Mouse (Mus musculus): Measurements from ENCODE around the gene Cadm2. TPM values are rescaled to one million over a fixed set of nuclear protein-coding genes. Genes with fewer than 3 reads are reported as not detected.

The Cadm2 gene
- polyA plus RNA-seq, 1 experiment, result not detected

DNA sequence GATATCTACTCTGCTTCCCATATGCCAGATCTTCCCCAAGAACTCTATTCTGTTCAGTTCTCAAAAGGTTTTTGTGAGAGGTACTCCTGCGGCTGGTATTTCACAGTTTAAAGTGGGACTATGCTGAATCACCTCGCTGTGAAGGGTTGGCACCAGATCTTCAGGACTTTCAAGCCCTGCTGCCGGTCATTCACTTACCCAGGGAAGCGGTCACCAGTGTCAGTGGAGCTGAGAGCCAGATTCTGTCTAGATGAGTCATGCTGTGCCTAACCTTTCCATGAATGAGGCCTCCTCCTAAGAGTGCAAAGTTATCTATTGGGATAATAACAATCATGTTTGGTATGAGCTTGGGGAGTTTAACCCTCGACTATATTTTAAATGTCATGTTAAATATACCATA lies 272.7 kb downstream of the Cadm2 start:
- no peaks in the 10 kb centered on the region for H3K9me3 ChIP-seq
- no peaks in the 10 kb centered on the region for H3K4me1 ChIP-seq
- TF ChIP-seq GATA1 (IDR thresholded peaks at IDR 0.05; ENCODE audit: borderline replicate concordance, low read length) (no peak), FLI1 (IDR thresholded peaks at IDR 0.05; ENCODE audit: low read length) (no peak)
- H3K36me3 ChIP-seq (replicated peaks; ENCODE audit: low read length), result no peaks in the 10 kb centered on the region
- H3K4me3 ChIP-seq (replicated peaks), result no peak overlapping the region
- no peaks in the 10 kb centered on the region for H3K27me3 ChIP-seq (replicated peaks)

DNA sequence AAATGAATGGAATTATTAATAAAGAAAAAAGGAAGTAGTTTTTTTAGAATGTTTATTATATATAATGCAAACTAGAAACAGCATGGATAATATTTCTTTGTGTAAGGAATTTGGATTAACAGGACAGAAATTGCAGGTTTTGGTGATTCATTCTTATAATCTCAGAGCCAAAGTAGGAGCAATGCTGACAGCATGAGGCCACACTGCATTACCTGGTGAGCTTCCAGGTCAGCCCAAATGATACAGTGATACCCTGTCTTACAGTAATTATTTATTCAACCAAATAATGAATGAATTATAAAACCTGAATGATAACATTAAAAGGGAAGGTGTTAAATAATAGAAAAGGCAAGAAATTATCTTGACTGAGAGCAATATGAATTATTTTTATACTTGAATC lies 273.1 kb downstream of the Cadm2 start:
- no peaks in the 10 kb centered on the region for H3K9me3 ChIP-seq
- H3K4me1 ChIP-seq, result no peaks in the 10 kb centered on the region
- H3K36me3 ChIP-seq (replicated peaks; ENCODE audit: low read length), result no peaks in the 10 kb centered on the region
- H3K27me3 ChIP-seq (replicated peaks), result no peaks in the 10 kb centered on the region
- no peak for TF ChIP-seq FLI1 (IDR thresholded peaks at IDR 0.05; ENCODE audit: low read length)
- no peak for TF ChIP-seq GATA1 (IDR thresholded peaks at IDR 0.05; ENCODE audit: borderline replicate concordance, low read length)
- no peak overlapping the region for H3K4me3 ChIP-seq (replicated peaks)

DNA sequence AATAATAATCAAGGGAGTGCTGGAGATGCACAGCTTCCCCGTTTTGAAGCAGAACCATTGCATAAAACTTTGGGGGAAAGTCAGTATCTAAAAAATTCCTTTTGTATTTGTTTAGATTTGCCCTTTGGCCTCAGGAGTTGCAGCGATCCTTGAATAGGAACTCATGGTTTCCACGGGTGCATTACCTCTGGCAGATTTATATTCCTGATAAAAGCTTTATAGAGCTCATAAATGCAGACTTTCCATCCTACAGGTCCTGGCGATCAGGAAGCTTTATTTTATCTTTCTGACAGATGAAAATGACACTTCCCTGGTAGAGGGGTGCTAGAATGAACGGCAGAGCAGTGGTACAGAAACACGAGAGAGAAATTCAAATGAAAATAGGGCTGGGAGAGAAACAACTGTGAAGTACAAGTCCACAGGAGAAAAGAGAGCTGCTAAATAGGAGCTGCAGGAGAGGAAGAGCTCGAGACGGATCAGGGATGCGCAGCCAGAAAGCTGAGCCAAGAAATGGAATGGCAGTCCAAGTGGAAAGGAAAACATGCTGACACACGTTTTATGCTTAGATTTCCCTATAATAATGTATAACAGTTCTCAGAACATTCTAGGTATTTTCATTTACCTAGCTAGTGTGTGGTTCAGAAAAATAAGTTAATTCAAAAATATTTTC lies 274.0 kb downstream of the Cadm2 start:
- no peaks in the 10 kb centered on the region for H3K27me3 ChIP-seq (replicated peaks)
- H3K4me1 ChIP-seq, result no peaks in the 10 kb centered on the region
- no peak overlapping the region for H3K4me3 ChIP-seq (replicated peaks)
- H3K9me3 ChIP-seq, result no peaks in the 10 kb centered on the region
- no peak for TF ChIP-seq GATA1 (IDR thresholded peaks at IDR 0.05; ENCODE audit: borderline replicate concordance, low read length)
- TF ChIP-seq FLI1 (IDR thresholded peaks at IDR 0.05; ENCODE audit: low read length), result no peak
- no peaks in the 10 kb centered on the region for H3K36me3 ChIP-seq (replicated peaks; ENCODE audit: low read length)

DNA sequence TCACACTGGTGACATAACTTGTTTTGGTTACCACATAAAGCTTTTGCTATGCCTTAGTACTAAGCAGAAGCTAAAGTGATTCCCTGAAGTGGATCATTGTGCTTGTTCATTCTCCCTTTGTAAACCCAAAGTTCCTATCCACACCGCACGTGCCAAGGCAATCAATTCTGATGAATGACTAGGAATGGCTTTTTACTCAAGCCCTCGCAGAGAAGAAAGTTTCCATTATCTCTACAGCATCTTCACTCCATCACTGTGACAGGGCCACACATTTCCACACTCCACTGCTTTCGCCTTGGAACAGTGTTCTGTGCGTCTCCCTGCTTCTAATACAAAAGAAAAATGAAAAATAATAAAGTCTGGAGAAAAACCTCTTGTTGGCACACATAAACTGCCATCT lies 276.5 kb downstream of the Cadm2 start:
- TF ChIP-seq GATA1 (IDR thresholded peaks at IDR 0.05; ENCODE audit: borderline replicate concordance, low read length) (no peak), FLI1 (IDR thresholded peaks at IDR 0.05; ENCODE audit: low read length) (no peak)
- Histone ChIP-seq H3K27me3 (replicated peaks) (no peaks in the 10 kb centered on the region), H3K36me3 (replicated peaks; ENCODE audit: low read length) (no peaks in the 10 kb centered on the region), H3K9me3 (no peaks in the 10 kb centered on the region), H3K4me1 (no peaks in the 10 kb centered on the region), H3K4me3 (replicated peaks) (no peak overlapping the region)

DNA sequence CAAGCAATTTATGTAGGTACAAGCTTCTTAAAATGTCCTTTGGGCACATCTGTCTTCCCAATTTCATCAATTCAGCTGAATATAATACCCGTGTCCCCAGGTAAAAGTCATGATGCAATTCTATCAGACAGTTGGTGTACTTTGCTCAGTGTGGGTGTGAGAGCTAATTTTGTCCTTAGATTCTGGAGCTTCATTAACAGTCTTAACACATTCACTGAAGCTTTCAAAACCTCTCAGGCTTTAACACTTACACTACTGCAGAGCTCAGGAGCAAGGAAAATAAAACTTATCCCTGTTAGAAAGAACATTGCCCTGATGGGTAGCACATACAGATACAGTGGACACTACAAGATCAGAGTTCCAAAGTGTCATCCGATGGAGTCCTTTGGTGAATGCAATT lies 309.7 kb downstream of the Cadm2 start:
- Histone ChIP-seq H3K4me3 (replicated peaks) (no peak overlapping the region), H3K27me3 (replicated peaks) (no peaks in the 10 kb centered on the region), H3K4me1 (no peaks in the 10 kb centered on the region), H3K36me3 (replicated peaks; ENCODE audit: low read length) (no peaks in the 10 kb centered on the region), H3K9me3 (no peaks in the 10 kb centered on the region)
- TF ChIP-seq FLI1 (IDR thresholded peaks at IDR 0.05; ENCODE audit: low read length) (no peak), GATA1 (IDR thresholded peaks at IDR 0.05; ENCODE audit: borderline replicate concordance, low read length) (no peak)

DNA sequence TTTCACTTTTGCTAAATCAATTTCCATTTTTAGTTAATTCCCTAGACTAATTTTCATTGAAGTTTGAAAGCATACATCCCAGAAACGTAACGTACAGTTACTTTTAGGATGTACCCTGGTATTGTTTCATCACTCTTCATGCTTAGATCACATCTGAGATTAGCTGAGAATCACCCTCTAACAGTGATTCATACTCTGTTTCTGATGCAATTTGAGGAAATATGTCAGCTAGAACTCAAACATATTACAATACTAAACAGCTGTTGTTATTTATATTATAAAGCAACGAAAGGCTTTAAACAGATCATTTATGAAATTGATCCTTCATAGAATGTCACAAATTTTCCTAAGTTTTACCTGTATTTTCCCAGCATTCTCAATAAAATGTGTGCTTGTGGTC lies 336.0 kb downstream of the Cadm2 start:
- H3K4me3 ChIP-seq (replicated peaks), result no peak overlapping the region
- H3K27me3 ChIP-seq (replicated peaks), result no peaks in the 10 kb centered on the region
- no peaks in the 10 kb centered on the region for H3K36me3 ChIP-seq (replicated peaks; ENCODE audit: low read length)
- no peaks in the 10 kb centered on the region for H3K9me3 ChIP-seq
- no peaks in the 10 kb centered on the region for H3K4me1 ChIP-seq
- TF ChIP-seq FLI1 (IDR thresholded peaks at IDR 0.05; ENCODE audit: low read length), result no peak
- TF ChIP-seq GATA1 (IDR thresholded peaks at IDR 0.05; ENCODE audit: borderline replicate concordance, low read length), result no peak

DNA sequence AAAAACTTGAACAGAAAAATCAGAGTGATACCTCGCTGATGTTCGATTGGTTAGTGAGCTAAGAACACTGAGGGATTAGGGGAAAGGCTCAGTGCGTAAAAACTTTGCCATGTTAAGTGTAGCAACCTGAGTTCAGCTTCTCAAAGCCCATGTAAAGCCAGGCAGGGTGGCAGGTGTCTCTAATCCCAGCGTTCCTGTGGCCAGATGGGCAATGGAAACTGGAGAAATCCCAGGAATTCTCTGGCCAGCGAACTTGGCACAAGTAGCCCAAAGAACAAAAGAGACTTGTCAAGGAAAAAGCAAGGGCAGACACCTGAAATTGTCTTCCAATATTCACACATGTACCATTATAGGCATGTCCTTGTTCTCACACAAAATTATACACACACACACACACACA lies 377.1 kb downstream of the Cadm2 start:
- H3K27me3 ChIP-seq (replicated peaks), result no peaks in the 10 kb centered on the region
- no peaks in the 10 kb centered on the region for H3K9me3 ChIP-seq
- no peaks in the 10 kb centered on the region for H3K4me1 ChIP-seq
- no peak for TF ChIP-seq FLI1 (IDR thresholded peaks at IDR 0.05; ENCODE audit: low read length)
- no peaks in the 10 kb centered on the region for H3K36me3 ChIP-seq (replicated peaks; ENCODE audit: low read length)
- no peak overlapping the region for H3K4me3 ChIP-seq (replicated peaks)

DNA sequence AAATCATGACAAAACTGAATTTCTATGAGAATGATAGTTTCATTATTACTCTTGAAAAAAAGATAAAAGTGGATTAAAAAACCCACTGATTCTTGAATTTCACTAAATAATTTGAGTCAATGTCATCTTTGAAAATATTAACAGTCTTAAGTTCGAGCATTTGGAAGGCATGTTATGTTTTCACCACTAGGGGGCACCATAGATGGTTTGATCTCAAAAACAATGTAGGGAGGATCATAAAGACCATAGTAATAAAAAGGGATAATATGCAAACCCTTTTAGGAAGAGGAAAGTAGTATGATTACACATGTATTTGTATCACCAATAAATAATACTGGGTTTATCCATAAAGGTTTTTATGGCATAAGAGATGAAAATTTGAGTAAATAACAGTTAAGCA lies 385.8 kb downstream of the Cadm2 start:
- no peaks in the 10 kb centered on the region for H3K9me3 ChIP-seq
- TF ChIP-seq FLI1 (IDR thresholded peaks at IDR 0.05; ENCODE audit: low read length), result no peak
- no peak for TF ChIP-seq GATA1 (IDR thresholded peaks at IDR 0.05; ENCODE audit: borderline replicate concordance, low read length)
- no peak overlapping the region for H3K4me3 ChIP-seq (replicated peaks)
- H3K27me3 ChIP-seq (replicated peaks), result no peaks in the 10 kb centered on the region
- H3K4me1 ChIP-seq, result no peaks in the 10 kb centered on the region
- no peaks in the 10 kb centered on the region for H3K36me3 ChIP-seq (replicated peaks; ENCODE audit: low read length)

DNA sequence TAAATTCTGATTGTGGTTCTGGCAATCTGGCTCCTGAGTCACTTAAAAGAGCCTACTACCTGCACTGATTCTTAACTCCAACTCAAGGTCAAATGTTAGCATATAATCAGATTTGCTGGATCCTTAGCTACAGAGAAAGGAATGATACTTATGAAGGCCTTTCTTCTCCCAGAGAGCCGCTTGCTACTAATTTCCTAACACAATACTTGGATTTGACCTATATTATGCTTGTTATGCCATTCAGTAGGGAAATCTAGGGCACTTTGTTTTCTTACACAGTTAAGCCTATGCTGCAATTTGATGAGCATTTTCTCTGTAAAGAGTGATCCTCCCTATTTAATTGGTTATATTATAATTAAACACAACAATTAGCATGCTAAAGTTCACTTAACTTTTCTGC lies 394.0 kb downstream of the Cadm2 start:
- Histone ChIP-seq H3K9me3 (no peaks in the 10 kb centered on the region), H3K4me3 (replicated peaks) (no peak overlapping the region), H3K27me3 (replicated peaks) (no peaks in the 10 kb centered on the region), H3K4me1 (no peaks in the 10 kb centered on the region), H3K36me3 (replicated peaks; ENCODE audit: low read length) (no peaks in the 10 kb centered on the region)
- TF ChIP-seq GATA1 (IDR thresholded peaks at IDR 0.05; ENCODE audit: borderline replicate concordance, low read length) (no peak), FLI1 (IDR thresholded peaks at IDR 0.05; ENCODE audit: low read length) (no peak)

DNA sequence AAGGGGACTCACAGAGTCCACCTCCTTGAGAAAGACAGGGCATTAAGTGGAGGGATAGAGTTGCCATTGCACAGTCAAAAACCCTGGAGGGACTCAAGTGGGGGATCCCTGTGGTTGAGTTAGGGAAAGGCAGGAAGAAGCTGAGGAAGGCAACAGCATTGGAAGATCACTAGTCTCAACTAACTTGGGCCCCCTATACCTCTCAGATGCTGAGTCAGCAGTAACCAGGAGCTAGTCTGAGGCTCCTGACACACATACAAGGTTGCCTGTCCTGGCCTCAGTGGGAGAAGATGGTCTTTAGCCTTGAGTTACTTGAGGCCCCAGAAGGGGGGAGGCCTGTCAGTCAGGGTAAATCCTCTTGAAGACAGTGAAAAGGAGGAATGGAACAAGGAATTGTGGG lies 417.4 kb downstream of the Cadm2 start:
- Histone ChIP-seq H3K4me1 (no peaks in the 10 kb centered on the region), H3K27me3 (replicated peaks) (no peaks in the 10 kb centered on the region), H3K9me3 (no peaks in the 10 kb centered on the region), H3K36me3 (replicated peaks; ENCODE audit: low read length) (no peaks in the 10 kb centered on the region), H3K4me3 (replicated peaks) (no peak overlapping the region)
- no peak for TF ChIP-seq GATA1 (IDR thresholded peaks at IDR 0.05; ENCODE audit: borderline replicate concordance, low read length)
- TF ChIP-seq FLI1 (IDR thresholded peaks at IDR 0.05; ENCODE audit: low read length), result no peak
